Mouse (Mus musculus) limb, embryonic 13.5 days (tissue): ENCODE results near the gene Gm37240. TPM values are rescaled to one million over a fixed set of nuclear protein-coding genes. Genes with fewer than 3 reads are reported as not detected.

ENCODE experiments used
- ATAC-seq: fragments of 200-750 bp; cut with Nextera tagmentation; 2 replicates; pipeline ENCODE4 v1.8.0; 2017; ENCODE audit warnings: low read depth, moderate number of reproducible peaks, moderate TSS enrichment; ENCODE audit not compliant: low FRiP score
- H3K27ac ChIP-seq: fragments of 300-500 bp; sonication (generic); 2 replicates; pipeline ENCODE4 v1.5.1; 2015; ENCODE audit warnings: inconsistent platforms, mild to moderate bottlenecking, moderate library complexity
- H3K27me3 ChIP-seq: fragments of 300-500 bp; sonication (generic); 2 replicates; pipeline ENCODE4 v1.6.1; 2015; ENCODE audit warnings: mild to moderate bottlenecking, inconsistent platforms
- H3K36me3 ChIP-seq: fragments of 300-500 bp; sonication (generic); 2 replicates; pipeline ENCODE4 v1.6.1; 2015; ENCODE audit warnings: inconsistent platforms, mild to moderate bottlenecking, moderate library complexity
- H3K4me1 ChIP-seq: fragments of 300-500 bp; sonication (generic); 2 replicates; pipeline ENCODE4 v1.6.1; 2015; ENCODE audit warnings: inconsistent platforms
- H3K4me2 ChIP-seq: fragments of 300-500 bp; sonication (generic); replicated peaks from 2 replicates; pipeline ENCODE4 v1.6.1; 2015; ENCODE audit warnings: inconsistent platforms, mild to moderate bottlenecking, moderate library complexity
- H3K4me3 ChIP-seq: fragments of 300-500 bp; sonication (generic); 2 replicates; pipeline ENCODE4 v1.5.1; 2015; ENCODE audit warnings: moderate library complexity, mild to moderate bottlenecking, inconsistent platforms
- H3K9ac ChIP-seq: fragments of 300-500 bp; sonication (generic); 2 replicates; pipeline ENCODE4 v1.6.1; 2015; ENCODE audit warnings: mild to moderate bottlenecking, inconsistent platforms
- H3K9me3 ChIP-seq: fragments of 300-500 bp; sonication (generic); 2 replicates; pipeline ENCODE4 v1.6.1; 2016; ENCODE audit warnings: inconsistent platforms
- WGBS: fragments of 180-500 bp; shearing (Covaris S2); methylation state at CpG from one replicate; pipeline ENCODE4 v1.1.7; 2015; 5-methylcytosine and 5-hydroxymethylcytosine counted together
- polyA plus RNA-seq: library from polyadenylated mRNA; unstranded; fragments of >200 nt; fragmentation: Nextera tagmentation; extraction: Ambion mirVana; gene quantifications from 2 replicates; pipeline ENCODE4 v1.2.1, GENCODE M21; 2015

Gene Gm37240
- polyA plus RNA-seq, 1 experiment from 2014 or later = 6.1 TPM

DNA sequence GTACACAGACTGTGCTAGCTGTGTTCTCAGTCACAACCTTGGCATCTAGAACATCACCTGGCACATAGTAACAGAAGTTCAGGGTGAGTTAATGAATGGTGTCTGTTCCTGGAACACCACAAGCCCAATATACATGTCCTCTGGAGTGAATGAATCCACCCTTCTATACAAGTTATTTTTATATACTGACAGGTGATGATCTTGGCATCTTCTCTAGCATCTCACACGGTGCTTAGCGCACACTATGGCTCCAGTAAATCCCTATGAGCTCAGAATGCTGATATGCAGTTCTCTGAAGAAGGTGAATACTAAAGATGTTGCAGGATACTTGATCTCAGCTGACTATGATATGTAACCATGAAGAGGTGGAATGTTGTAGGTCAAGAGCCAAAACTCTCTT, 24.4 kb downstream of the Gm37240 start:
- Histone ChIP-seq H3K36me3 (no peaks in the 10 kb centered on the region), H3K27ac (no peak overlapping the region), H3K9me3 (no peaks in the 10 kb centered on the region), H3K4me3 (no peak overlapping the region), H3K9ac (no peak overlapping the region), H3K27me3 (no peaks in the 10 kb centered on the region), H3K4me1 (peaks cover 9% of the 10 kb centered on the region), H3K4me2 (no peak overlapping the region)
- WGBS = 81% methylated on average over 2 of the region's 2 CpGs
- ATAC-seq = no peak

DNA sequence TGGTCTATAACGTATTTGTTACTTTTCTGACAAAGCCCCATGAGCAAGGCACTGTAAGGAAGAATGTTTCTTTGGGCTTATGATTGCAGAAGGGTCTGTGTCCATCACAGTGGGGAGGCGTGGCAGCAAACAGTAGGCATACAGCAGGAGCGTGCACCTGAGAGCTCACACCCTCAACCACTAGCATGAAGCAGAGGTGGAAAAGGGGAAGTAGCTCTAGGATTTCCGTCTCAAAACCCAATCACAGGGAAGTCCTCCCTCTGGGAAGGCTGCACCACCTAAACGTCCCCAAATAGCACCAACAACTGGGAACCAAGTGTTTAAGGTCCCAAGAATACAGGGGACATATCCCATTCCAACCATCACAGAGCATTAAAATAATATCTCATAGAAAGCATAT, 26.3 kb downstream of the Gm37240 start:
- ATAC-seq = no peak
- no peak overlapping the region for H3K27ac ChIP-seq
- WGBS = 87% methylated on average over 5 of the region's 5 CpGs
- no peaks in the 10 kb centered on the region for H3K27me3 ChIP-seq
- H3K4me3 ChIP-seq = no peak overlapping the region
- H3K9ac ChIP-seq = no peak overlapping the region
- no peaks in the 10 kb centered on the region for H3K36me3 ChIP-seq
- no peak overlapping the region for H3K4me2 ChIP-seq
- peaks cover 9% of the 10 kb centered on the region for H3K4me1 ChIP-seq
- H3K9me3 ChIP-seq = no peaks in the 10 kb centered on the region

DNA sequence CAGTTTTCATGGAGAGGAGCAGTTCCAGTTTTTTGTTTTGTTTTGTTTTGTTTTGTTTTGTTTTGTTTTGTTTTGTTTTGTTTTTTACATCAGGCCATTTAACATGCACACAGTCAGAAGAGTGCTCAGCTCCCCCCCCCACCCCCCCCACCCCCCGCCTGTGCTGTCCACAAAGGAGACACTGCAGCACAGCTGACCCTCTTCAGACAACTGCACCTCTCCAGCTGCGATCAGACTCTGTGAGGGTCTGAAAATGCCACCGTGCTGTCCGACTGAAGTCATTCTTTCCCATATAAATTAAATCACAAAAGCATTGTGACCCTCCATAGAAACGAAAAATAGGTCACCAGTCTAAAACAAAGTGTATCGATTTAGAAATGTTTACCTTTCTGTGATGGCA, 28.0 kb downstream of the Gm37240 start:
- no peak overlapping the region for H3K9ac ChIP-seq
- WGBS = 82% methylated on average over 6 of the region's 6 CpGs
- no peak overlapping the region for H3K4me2 ChIP-seq
- no peak overlapping the region for H3K4me3 ChIP-seq
- H3K36me3 ChIP-seq = no peaks in the 10 kb centered on the region
- no peaks in the 10 kb centered on the region for H3K9me3 ChIP-seq
- H3K4me1 ChIP-seq = peaks cover 9% of the 10 kb centered on the region
- H3K27ac ChIP-seq = no peak overlapping the region
- H3K27me3 ChIP-seq = no peaks in the 10 kb centered on the region
- no peak for ATAC-seq

DNA sequence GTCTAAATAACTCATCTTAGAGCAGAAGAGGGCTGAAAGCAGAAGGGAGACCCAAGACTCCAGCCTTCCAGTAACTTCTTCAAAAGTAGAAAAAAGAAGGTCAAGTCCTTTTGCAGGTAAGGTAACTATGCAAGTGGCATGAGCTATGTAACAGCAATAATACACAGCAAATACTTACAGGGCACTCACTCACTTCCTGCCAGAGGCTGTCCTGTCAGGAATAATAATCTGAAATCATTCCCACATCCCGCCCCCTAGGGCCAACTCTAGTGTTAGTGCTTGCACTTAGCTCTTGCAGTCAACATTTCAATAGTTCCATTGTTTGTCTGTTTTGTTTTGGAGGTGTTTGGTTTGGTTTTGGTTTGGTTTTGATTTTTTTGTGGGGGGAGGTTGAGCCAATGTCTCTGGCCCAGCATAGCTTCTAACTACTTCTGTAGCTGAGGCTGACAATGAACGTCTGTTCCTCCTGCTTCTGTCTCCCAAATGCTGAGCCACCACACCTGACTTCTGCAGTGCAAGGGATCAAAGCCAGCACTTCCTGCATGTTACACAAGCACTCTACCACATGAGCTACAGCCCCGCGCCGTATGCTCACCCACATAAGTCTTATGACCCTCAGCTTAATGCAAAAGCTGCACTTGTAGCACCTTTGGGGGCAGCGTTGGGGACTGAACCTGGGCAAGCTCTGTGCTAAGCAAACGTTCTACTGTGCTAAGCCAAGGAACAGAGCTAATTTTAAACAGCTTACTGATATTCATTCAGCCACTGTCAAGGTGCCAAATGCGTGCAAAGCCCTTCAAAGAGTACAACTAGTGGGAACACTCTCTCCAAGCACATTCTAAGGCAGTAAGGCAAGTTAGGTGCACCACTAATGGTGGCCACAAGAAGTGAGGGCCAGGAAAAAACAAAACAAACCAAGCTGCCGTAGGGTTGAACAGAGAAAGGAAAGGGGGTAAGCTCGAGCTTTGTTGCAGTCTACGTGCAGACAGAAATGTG, 28.9 kb downstream of the Gm37240 start:
- Histone ChIP-seq H3K4me2 (no peak overlapping the region), H3K36me3 (no peaks in the 10 kb centered on the region), H3K4me1 (peaks cover 9% of the 10 kb centered on the region), H3K9ac (no peak overlapping the region), H3K27ac (no peak overlapping the region), H3K27me3 (no peaks in the 10 kb centered on the region), H3K4me3 (no peak overlapping the region), H3K9me3 (no peaks in the 10 kb centered on the region)
- 54% methylated on average over 11 of the region's 11 CpGs for WGBS
- ATAC-seq = no peak

DNA sequence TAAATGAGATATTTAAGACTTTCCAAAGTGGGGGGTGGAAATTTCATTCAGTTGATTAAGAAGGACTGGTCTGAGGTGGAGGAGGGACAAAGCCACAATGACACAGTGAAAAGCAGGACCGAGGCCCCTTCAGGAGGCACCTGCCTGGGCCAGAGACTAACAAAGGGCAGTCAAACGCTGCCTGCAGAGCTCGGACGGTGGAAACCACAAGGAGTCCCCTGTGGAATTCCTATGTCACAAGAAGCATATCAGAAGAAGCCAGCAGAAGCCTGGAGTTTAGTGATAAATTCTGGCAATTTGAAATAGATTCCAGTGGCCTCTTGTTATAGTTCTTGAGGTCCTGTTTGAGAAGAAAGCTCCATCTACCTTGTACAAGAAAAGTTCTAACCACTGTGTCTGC, 30.2 kb downstream of the Gm37240 start:
- no peak overlapping the region for H3K9ac ChIP-seq
- no peaks in the 10 kb centered on the region for H3K36me3 ChIP-seq
- no peaks in the 10 kb centered on the region for H3K9me3 ChIP-seq
- ATAC-seq = no peak
- H3K4me1 ChIP-seq = peaks cover 9% of the 10 kb centered on the region
- 53% methylated on average over 4 of the region's 4 CpGs for WGBS
- no peaks in the 10 kb centered on the region for H3K27me3 ChIP-seq
- no peak overlapping the region for H3K4me2 ChIP-seq
- H3K27ac ChIP-seq = no peak overlapping the region
- H3K4me3 ChIP-seq = no peak overlapping the region

DNA sequence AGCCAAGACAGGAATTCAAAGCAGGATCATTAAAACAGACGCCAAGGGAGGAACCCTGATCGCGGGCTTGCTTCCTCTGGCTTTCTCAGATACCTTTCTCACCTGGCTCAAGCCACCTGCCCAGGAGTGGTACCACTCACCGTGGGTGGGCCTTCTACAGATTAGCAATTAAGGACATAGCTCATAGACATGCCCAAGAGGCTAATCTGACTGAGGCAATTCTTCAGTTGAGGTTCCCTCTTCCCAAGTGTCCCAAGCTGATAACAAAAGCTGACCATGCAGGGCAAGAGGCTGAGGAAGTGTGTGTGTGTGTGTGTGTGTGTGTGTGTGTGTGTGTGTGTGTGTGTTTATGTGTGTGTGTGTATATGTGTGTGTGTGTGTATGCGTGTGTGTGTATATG, 31.4 kb downstream of the Gm37240 start:
- 89% methylated on average over 5 of the region's 5 CpGs for WGBS
- H3K9me3 ChIP-seq = no peaks in the 10 kb centered on the region

DNA sequence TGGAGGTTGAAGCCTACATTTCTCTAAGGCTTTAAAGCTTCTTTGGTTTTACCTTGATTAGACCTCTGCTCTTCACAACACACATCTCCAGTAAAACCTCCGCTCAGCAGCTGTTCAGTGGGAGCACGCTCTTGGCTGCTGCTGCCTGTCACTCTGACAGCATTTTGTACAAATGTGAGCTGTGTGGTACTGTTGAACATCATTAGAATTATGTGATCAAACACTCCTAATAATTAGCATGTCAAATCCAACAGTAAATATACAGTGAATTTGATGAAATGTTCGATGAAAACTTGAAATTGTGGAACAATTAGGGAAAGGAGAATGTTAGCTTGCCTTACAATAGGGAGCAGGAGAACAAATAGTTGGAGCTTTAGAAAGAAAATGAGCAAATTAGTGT, 32.3 kb downstream of the Gm37240 start:
- Histone ChIP-seq H3K36me3 (no peaks in the 10 kb centered on the region), H3K9ac (no peak overlapping the region), H3K4me1 (peaks cover 9% of the 10 kb centered on the region), H3K9me3 (no peaks in the 10 kb centered on the region), H3K4me2 (no peak overlapping the region), H3K27me3 (no peaks in the 10 kb centered on the region), H3K27ac (no peak overlapping the region), H3K4me3 (no peak overlapping the region)
- WGBS = 82% methylated on average over 3 of the region's 3 CpGs
- no peak for ATAC-seq

More for the DNA sequence above, 31.4 kb downstream of the Gm37240 start:
- Histone ChIP-seq H3K27ac (no peak overlapping the region), H3K4me2 (no peak overlapping the region), H3K36me3 (no peaks in the 10 kb centered on the region), H3K4me1 (peaks cover 9% of the 10 kb centered on the region), H3K4me3 (no peak overlapping the region), H3K27me3 (no peaks in the 10 kb centered on the region), H3K9ac (no peak overlapping the region)
- ATAC-seq = no peak

DNA sequence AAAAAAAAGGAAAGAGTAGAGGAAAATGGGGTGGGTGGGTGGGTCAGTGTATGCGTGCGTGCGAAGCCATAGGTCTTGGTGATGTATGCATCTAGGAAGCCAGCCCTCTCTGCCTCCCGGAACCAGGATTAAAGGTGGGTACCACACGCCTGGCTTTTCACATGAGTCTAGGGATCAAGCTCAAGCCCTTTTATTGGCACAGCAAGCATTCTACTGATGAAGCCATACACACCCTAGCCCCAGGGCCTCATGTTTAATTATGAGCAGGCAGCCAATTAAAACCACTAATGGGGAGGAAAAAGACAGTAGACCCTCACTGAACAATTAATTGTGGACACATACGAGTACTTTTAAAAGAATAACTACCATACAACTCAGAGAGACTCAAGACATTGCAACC, 33.2 kb downstream of the Gm37240 start:
- Histone ChIP-seq H3K9me3 (no peaks in the 10 kb centered on the region), H3K4me1 (peaks cover 9% of the 10 kb centered on the region), H3K9ac (no peak overlapping the region), H3K36me3 (no peaks in the 10 kb centered on the region), H3K4me3 (no peak overlapping the region), H3K27me3 (no peaks in the 10 kb centered on the region), H3K4me2 (no peak overlapping the region), H3K27ac (no peak overlapping the region)
- WGBS = 57% methylated on average over 6 of the region's 6 CpGs
- ATAC-seq = no peak

DNA sequence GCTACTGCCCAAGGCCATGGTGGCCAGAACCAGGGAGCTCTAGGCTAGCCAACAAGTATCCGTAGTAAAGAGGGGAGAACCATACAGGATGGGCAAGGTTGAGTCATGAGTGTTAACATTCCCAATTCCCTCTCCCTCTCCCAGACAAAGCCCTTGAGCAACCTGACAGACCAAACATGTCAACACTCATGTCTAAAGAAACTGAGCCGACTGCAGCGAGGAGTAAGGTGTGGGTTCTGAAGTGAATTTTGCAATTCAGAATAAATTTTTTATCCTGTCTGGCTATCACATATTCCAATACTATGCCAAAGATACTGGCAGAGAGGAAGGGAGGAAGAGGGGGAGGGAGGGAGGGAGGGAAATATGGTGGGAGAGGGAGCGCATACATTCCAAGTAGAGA, 33.6 kb downstream of the Gm37240 start:
- Histone ChIP-seq H3K4me2 (no peak overlapping the region), H3K27me3 (no peaks in the 10 kb centered on the region), H3K9me3 (no peaks in the 10 kb centered on the region), H3K36me3 (no peaks in the 10 kb centered on the region), H3K9ac (no peak overlapping the region), H3K27ac (no peak overlapping the region), H3K4me3 (no peak overlapping the region), H3K4me1 (peaks cover 7% of the 10 kb centered on the region)
- no peak for ATAC-seq
- WGBS = 84% methylated on average over 4 of the region's 4 CpGs

DNA sequence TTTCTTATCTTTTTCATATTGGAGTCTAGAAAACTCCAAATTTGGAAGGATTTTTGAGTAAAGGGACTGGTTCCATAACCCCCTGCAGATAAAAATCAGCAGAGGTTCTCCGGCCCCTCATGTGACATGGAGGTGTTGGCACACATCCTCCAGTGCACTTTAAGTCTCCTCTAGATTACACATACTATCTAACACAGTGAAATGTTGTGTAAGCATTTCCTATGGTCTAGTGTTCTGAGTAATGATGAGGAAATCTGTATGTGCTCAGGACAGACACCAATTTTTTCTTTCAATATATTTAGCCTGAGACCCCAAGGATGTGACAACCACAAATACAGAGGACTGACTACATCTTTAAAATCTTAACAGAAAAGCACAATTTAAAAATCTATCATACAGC, 37.2 kb downstream of the Gm37240 start:
- Histone ChIP-seq H3K4me1 (0 out of 2 replicates have a peak, but pooled peaks cover 2% of the 10 kb centered on the region), H3K36me3 (no peaks in the 10 kb centered on the region), H3K4me2 (no peak overlapping the region), H3K27ac (no peak overlapping the region), H3K9ac (no peak overlapping the region), H3K9me3 (0 out of 2 replicates have a peak, but pooled peaks cover 5% of the 10 kb centered on the region), H3K27me3 (no peaks in the 10 kb centered on the region), H3K4me3 (no peak overlapping the region)
- WGBS = 97% methylated on average over 1 of the region's 1 CpGs
- no peak for ATAC-seq

DNA sequence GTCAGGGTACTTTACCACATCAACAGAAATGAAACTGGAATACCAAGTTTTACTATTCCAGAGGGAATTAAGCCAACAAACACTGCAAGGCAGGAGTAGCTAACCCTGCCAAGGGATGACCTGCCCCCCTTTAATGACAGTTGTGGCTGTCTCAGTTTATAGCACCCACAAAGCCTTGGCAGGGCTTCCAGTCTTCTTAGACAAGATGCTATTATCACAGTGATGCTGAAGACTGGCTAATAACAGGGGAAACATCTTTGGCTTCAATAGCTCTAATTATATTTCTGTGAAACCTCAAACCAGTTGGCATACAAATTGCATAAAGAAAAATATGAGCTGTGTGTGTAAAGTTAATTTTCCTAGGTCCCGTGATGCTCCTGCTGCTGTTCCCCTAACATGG, 41.0 kb downstream of the Gm37240 start:
- ATAC-seq = no peak
- H3K9ac ChIP-seq = no peak overlapping the region
- 0 out of 2 replicates have a peak, but pooled peaks cover 5% of the 10 kb centered on the region for H3K9me3 ChIP-seq
- H3K4me1 ChIP-seq = peaks cover 18% of the 10 kb centered on the region
- no peak overlapping the region for H3K4me2 ChIP-seq
- no peak overlapping the region for H3K4me3 ChIP-seq
- H3K36me3 ChIP-seq = no peaks in the 10 kb centered on the region
- no peak overlapping the region for H3K27ac ChIP-seq
- 63% methylated on average over 1 of the region's 1 CpGs for WGBS
- H3K27me3 ChIP-seq = no peaks in the 10 kb centered on the region

DNA sequence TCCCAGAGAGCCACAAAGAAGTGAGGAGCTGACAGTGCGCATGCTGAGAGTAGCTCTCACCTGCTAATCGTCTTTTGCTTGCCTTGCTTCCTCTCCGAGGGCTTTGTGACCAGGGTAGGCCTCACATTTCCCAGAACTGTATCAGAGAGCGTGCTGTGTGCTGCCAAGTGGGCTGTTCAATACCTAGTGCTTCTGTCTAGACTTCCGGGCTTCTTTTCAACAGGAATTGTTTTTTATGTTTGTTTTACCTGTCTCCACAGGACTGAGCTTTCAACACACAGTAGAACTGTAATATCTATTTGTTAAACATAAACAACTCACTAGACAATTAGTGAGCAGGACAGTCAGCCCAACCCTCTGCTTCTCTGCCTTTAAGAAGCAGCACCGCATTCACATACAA, 42.0 kb downstream of the Gm37240 start:
- Histone ChIP-seq H3K27ac (no peak overlapping the region), H3K27me3 (no peaks in the 10 kb centered on the region), H3K36me3 (no peaks in the 10 kb centered on the region), H3K9me3 (0 out of 2 replicates have a peak, but pooled peaks cover 5% of the 10 kb centered on the region), H3K4me1 (peaks cover 18% of the 10 kb centered on the region), H3K4me3 (no peak overlapping the region), H3K4me2 (no peak overlapping the region), H3K9ac (no peak overlapping the region)
- ATAC-seq = no peak
- 80% methylated on average over 6 of the region's 6 CpGs for WGBS

DNA sequence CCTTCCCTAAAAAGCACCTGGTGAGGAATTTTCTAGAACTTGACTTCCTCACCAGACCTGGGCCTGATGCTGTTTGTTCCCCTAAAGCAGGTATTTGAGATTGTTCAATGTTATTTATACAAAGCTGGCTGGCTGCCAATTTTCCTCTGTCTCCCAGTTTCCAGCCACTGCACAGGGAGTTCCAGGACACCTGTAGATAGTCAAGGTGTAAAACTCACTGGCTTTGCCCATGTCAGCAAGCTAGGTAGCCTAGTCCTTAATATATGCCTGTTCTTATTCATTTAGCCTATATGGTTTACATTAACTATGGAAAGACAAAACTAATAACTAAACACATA, 44.5 kb downstream of the Gm37240 start:
- Histone ChIP-seq H3K9me3 (0 out of 2 replicates have a peak, but pooled peaks cover 5% of the 10 kb centered on the region), H3K9ac (no peak overlapping the region), H3K36me3 (no peaks in the 10 kb centered on the region), H3K4me3 (no peak overlapping the region), H3K27ac (peak overlapping the region; percentile 89), H3K4me1 (peaks cover 18% of the 10 kb centered on the region), H3K27me3 (no peaks in the 10 kb centered on the region), H3K4me2 (peak overlapping the region; percentile 44)
- ATAC-seq = 0 out of 2 replicates have a peak, but pooled peaks have one; percentile 14
